Mouse (Mus musculus) regulatory T cell (primary cell): Measurements from ENCODE around the gene Fbxw9.

ENCODE experiments used
- in situ Hi-C: fragments of 300-600 bp; cut with MboI, MseI; formaldehyde crosslinking; loops from one replicate; pipeline ENCODE4 v1.15.1; 2025; ENCODE audit warnings: high pct_unique_total_duplicates

The Fbxw9 gene

DNA sequence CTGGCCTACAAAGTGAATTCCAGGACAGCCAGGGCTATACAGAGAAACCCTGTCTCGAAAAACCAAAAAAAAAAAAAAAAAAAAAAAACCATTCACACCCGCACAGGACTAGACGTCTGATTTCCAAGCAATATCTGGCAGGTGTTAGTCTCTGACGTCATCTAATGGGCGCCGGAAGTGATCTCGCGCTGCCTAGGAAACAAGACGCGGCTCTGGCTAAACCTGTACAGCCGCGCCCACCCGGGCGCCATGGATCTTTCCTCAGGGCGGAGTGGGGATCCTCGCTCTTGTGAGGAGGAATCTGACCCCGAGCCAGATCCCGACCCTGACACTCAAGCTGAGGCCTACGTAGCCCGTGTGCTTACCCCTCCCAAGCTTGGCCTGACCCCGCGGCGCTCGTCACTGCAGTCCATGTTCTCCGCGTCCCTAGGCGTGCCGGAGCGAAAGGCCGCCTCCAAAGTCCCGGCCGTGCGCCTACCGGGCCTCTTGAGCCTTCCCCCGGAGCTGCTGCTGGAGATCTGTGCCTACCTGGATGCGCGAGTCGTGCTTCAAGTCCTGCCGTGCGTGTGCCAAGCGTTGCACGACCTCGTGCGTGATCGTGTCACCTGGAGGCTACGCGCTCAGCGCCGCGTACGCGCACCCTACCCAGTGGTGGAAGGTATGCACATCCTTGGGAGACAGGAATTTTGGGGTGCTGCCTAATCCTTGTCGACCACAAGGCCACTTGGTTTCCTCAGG is at the start of gene Fbxw9:
Fbxw9 (plus strand) TSS at position 177 of the 738 bp plus-strand sequence.
- in situ Hi-C loops, result no loop called here

DNA sequence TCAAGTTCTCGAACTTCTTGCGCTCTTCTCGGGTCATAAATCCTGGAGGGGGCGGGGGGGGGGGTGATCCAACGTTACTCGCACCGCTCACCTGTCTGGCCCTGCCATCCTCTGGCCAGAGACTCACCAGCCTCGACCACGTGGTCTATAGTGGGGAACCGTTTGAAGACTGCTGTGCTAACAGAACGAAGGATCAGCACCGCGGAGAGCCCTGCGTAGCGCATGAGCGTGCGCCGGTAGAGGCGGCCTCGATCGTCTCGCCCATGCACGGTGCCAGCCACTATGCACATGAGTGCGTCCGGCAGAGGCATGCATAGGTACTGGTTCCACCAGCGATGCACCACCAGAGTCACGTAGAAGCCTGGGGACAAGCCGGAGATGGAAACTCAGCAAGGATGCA is 48.6 kb upstream of the Fbxw9 start:
- in situ Hi-C loops, result no loop called here

DNA sequence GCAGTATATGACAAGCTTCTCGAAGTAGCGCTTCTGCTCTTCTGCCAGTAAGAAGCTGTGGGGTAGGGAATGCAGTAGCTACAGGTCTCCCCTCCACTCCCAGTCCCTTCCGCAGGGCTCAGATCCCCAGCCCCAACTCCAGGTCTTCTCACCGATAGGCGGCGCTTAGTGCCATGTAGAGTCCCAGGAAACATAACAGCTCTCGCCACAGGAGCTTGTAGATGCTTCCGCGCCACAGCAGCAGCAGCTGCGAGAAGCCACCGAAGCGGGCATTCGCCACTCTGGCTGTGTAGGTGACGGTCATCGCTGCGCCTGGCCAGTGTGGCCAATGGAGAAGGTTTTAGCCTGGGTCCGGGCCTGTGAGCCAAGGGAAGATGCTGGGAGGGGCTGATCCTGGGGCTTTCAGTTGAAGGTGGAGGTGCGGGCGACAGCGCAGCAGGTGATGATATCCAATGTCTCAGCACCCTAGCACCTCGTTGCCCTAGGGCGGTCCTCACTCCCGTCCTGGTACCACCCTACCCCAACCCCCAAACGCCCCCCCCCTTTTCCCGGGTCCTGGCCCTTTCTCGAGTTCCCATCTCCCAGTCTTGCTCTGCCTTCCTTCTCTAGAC is 46.5 kb upstream of the Fbxw9 start:
- in situ Hi-C loops, result no loop called here

DNA sequence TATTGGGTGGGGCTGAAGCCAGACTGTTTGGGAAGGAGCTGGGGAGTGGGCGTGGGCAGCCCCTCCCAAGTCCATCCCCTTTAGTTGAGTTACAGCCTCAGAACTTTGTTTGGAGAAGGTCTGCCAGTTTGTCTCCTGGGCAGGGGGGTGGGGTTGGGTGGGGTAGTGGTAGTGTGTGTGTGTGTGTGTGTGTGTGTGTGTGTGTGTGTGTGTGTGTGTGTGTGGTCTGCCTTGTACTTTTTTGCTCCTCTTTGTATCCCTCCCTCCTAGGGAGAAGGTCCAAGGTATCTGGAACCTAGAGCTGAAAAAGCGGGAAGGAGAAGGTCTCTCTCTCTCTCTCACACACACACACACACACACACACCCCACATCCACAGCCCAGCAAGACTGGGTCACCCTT is 45.4 kb upstream of the Fbxw9 start, which contains the start of gene Best2:
Best2 (minus strand) TSS at position 101 of the 400 bp plus-strand sequence.
- in situ Hi-C loops, result no loop called here

DNA sequence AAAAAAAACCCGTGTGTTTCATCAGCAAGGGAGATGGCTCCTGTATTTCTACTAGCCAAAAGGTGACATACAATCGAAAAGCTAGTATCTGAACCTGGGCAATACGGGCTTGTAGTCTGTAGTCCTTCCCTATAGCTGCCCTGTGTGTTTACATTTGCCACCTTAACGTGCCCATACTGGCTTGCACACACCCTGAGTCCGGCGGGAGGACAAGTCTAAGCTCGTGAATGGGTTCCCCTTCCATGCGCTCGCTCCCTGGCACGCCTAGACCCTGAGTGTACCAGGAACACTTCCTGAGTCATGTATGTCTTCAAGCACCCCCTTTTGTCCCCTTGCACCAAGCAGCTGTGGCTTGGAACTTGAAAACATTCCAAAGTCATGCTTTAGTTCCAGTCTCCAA is 43.1 kb upstream of the Fbxw9 start:
- in situ Hi-C loops, result no loop called here

DNA sequence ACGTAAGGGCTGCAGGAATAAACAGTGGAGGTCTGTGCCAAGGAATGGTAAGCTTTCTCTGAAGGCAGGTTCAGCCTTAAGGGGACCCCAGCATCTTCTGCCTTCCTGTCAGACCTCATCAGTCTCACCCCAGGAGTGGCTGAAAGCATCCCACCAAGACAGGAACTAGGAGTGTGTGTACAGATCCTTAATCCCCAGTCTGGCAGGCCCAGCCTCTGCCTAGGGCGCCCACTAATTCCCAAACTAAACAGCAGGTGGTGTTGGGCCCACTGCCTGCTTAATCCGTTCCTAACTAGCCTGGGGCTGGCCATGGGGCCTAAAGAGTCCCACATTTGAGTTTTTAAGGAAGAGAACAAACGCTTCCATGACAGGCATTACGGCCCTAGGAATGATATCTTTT is 42.6 kb upstream of the Fbxw9 start:
- in situ Hi-C loops, result no loop called here

DNA sequence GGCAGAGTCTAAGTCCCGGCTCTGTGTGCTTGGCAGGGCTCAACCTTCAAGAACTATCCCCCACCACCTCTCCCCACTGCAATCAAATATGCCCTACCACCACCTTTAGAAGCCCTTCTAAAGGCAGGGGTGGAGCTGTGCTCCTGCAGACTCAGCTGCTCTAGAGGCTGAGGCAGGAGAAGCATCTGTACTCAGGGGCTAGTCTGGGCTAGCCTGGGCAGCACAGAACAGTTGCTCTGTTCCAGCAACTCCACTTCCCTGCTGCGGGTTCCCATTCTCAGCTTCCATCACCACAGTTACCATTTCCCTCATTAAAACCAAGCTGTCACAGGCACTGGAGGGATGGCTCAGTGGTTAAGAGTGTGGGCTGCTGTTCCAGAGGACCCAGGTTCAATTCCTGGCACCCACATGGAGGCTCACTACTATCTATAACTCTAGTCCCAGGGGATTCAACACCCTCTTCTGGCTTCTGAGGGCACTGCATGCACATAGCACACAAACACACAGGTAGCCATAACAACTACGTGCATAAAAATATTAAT is 38.3 kb upstream of the Fbxw9 start:
- in situ Hi-C loops, result no loop called here

DNA sequence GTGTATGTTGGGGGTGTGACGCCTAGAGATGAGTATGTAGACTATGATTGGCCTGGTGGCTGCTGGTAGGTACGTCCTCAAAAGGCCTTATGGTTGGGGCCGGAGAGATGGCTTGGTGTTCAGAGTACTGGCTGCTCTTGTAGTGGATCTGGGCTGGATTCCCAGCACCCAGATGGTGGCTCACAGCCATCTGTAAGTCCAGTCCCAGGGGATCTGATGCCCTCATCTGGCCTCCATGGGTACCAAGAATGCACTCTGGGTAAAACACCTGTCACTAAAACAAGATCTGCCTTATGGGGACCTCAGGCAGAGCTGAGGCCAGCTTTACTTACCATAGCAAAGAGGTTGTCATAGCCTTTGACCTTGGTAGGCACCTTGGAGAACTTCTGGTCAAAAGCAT is 36.0 kb upstream of the Fbxw9 start:
- in situ Hi-C loops, result no loop called here

DNA sequence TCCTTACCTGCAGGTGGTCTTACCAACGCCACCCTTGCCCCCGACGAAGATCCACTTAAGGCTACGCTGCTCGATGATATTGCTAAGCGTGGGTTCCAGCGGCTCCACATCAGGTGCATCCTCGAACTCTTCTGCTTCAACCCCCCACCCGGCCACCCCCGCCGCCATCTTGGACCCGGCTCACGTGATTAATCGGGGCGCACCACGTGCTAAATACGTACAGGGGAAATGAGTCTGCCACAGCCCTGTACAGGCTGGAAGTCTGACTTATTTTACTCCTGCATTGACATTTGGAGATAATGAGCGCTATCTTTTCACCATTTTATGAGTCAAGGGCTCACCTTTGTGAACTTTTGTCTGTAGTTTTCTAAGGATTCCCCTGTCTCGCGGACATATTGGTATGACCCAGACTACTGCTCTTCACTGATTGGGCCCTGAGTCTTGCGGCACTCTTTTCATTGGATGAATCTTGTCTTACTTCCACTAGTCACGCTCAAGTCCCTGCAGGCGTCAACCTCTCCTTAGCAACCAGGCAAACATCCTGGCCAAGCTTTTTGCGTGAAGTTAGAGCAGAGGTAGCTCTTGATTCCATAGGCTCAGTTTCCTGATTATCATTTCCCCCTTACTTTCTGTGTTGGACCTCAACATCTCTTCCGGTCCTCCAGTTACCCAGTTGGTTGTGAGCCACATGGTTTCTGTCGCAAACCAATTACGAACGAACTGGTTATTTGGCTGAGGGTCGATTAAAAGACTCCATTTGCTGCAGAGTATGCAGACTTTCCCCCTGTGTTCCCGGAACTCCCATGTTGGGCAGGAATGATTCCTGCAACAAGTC is 34.5 kb upstream of the Fbxw9 start, which contains the start of gene Asna1:
Asna1 (minus strand) TSS at position 184 of the 835 bp plus-strand sequence.
- in situ Hi-C loops, result no loop called here

DNA sequence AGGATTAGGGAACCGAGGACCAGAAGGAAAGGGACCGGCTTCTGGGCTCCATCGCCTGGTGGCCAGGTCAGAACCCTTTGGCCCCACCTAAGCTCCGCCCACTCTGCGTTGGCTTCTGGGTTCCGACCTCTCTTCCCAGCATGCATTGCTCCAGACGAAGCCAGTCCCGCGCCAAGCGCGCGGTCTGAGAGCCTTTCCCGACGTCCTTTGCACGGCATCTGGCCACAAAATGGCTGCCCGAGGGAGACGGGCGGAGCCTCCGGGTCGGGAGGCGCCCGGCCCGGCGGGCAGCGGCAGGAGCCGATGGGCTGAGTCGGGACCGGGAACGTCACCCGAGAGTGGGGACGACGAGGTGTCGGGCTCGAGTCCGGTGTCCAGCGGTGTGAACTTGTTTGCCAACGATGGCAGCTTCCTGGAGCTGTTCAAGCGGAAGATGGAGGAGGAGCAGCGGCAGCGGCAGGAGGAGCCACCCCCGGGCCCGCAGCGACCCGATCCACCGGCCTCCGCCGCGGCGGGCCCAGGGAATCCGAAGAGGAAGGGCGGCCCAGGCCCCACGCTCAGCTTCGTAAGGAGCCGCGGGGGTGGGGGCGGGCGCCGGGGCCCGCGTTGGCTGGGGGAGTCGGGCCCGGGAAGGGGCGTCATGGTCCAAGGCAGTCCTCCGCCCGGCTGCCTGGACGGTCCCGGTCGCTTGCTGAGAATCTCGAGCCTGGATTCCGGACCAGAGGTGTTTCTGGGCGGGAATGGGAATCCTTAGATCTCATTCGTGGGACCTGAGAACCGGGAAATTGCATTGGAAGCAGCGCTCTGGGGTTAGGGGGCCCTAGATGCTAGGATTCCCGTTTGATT is 33.0 kb upstream of the Fbxw9 start, which contains the start of gene Trir:
Trir (plus strand) TSS at position 154 of the 846 bp plus-strand sequence.
- in situ Hi-C loops, result no loop called here

DNA sequence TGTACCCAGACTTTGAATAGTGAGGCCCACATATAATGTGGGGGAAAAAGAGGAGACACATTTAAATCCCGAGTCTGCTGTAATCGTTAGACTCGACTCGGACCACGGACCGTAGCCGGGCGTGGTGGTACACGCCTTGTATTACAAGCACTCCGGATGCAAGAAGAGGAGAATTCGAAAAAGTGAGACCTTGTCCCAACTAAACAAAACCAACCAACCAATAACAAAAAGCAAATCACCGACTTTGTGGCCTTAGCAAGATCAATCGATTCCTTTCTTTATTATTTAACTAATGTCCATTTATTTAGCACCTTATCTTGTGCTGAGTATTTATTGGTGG is 32.4 kb upstream of the Fbxw9 start:
- in situ Hi-C loops, result no loop called here

DNA sequence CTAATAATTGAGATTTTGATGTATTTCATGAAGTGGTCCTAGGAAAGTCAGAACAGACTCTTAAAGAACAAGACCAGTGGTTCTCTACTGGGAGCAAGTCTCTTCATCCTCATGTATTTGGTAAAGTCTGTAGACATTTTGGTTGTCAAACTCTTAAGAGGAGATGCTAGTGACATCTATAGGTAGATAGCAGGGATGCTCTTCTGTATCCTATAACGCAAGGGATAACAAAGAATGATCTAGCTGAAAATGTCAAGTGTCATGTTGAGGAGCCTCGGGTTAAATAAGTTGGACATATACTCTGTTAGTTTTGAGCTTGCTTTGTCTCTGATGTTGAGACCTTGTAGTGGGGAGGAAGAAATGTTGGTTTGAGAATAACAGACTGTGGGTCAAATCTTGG is 31.9 kb upstream of the Fbxw9 start:
- in situ Hi-C loops, result no loop called here

DNA sequence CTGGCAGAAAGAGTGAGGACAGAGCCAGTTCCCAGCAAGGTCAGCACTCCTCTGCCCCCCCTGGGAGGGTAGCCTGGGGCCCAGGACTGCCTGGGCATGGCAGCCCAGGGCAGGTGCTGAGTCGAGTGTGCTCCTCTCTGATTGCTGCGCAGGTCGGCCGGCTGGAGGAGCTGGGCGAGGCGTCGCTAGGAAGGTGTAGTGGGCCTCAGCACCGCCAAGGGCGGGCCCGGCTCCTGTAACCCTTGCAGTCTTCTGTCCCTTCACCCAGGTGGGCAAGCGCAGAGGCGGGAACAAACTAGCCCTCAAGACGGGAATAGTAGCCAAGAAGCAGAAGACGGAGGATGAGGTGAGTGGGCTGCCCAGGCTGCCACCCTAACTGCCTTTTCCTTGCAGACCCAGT is 30.6 kb upstream of the Fbxw9 start:
- in situ Hi-C loops, result no loop called here

DNA sequence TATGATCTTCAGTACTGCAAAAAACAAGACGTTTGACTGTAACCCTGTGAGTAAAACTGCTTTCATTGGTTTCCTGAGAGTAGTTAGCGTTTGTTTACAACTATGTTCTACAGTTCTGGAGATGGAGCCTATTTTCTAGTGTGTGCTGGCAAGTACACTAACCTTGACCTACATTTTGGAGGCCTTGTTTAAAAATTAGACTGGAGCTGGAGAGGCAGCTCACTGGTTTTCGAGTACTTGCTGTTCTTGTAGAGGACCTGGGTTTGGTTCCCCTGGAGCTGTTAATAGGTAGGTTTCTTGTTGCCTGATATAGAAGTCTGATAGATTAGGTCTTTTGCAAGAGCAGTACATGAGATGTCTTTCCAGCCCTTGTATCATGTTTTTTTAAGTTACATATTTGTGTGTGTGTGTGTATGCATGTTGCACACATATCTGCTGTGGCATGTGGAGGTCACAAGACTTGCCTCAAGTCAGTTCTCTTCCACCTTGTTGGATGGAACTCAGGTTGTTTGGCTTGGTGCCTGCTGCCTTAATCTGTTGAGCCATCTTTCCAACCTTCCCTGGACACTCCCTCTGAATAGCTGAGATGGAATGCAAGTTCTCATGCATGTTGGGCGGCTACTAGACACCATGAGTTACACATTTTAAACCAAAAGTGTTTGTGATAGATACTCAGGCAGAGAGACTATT is 27.1 kb upstream of the Fbxw9 start:
- in situ Hi-C loops, result no loop called here

DNA sequence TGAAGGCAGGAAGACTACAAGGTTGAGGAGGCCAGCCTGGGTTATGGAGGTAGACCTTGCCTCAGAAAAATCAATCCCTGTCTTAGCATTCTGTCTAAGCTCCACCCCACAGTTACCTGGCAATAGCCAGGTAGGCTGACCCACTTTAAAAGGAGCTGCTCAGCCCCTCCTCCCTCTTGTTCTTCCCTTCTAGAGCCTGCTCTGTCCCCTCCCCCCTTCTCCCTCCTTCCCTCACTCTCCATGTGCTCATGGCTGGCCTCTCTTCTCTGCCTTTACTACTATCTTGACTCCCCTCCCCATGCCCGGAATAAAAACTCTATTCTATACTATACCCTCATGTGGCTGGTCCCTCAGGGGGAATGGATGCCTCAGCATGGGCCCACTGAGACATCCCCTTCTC is 26.0 kb upstream of the Fbxw9 start:
- in situ Hi-C loops, result no loop called here

DNA sequence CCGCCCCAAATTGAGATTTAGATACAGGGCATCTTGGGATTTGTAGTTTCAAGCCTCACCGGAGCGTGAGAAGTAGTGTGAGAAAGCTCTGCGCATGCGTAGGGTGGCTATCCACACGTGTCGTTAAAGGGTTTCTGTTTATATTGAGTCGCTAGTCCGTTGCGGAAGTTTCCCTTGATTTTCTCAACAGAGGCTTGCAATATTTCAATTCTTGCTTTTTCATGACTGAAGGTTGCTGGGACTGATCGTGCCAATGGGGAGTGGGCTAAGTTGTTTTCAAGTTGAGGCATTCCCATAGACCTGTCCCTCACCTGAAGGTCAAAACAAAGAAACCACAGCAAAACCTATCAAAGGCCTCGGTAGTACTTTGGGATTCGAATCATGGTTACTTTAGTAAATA is 25.1 kb upstream of the Fbxw9 start:
- in situ Hi-C loops, result loop anchor here (5.0 kb wide), 1 partner anchor 342 kb away; no protein-coding TSS in a partner anchor

DNA sequence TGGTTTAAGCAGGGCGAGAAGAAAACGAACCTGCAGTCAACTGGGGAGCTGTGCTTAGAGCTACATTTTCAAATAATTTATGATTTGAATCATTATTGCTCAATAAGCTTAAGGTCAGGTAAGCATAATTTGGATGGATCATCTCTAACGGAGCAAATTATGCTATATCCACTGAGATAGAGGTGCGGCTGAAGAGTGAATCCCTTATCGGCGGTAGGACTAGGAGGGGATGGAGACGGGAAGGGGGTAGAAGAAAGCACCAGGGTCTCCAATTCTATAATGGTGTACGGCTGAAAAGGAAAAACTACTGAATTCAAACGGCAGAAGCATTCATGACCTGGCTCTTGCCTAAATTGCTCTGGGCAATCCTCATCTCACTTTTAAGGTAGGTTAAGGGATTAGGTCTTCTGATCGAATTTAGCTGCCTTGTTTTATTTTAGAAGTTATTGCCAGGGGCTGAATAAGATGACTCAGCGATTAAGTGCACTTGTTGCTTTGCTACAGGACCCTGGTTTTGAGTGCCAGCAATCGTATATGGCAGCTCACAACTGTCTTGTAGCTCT is 24.6 kb upstream of the Fbxw9 start:
- in situ Hi-C loops, result loop anchor here (5.0 kb wide), 1 partner anchor 343 kb away; no protein-coding TSS in a partner anchor

DNA sequence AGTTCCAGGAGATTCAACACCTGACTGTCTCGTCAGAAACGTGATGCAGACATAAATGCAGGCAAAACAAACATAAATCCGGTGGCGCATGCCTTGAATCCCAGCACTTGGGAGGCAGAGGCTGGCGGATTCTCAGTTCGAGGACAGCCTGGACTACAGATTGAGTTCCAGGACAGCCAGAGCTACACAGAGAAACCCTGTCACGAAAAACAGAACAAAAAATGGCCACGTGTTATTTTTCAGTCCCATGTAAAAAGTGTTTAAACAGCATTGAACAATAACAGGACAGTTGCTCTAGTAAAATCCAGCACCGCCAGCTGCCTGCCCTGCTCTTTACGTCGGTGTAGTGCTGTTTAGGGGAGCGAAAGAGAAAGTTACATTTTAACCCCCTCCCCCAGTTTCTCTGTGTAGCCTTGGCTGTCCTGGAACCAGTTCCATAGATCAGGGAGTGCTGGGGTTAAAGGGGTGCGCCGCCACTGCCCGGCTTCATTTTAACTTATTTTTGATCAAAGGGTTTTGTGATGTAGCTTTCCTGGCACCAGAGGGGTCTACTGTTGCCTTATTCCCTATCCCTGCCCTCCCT is 24.0 kb upstream of the Fbxw9 start:
- in situ Hi-C loops, result loop anchor here (5.0 kb wide), 1 partner anchor 344 kb away; no protein-coding TSS in a partner anchor

DNA sequence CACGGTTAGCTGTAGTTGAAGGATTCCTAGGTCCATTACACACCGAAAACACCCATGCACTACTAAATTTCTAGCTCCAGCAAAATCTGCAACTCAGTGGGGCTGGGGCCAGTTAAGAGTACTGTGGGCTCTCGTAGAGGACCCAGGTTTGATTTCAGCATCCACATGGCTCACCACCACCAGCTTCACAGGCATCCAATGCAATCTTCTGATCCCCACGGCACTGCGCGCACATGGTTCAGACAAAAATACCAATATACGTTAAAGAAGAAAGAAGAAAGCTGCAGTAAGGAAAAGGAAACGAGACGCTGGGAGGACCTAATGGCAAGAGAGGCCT is 23.5 kb upstream of the Fbxw9 start:
- in situ Hi-C loops, result loop anchor here (5.0 kb wide), 1 partner anchor 344 kb away; no protein-coding TSS in a partner anchor
